Mouse (Mus musculus): ENCODE measurements around the gene Ofcc1. TPM values are rescaled to one million over a fixed set of nuclear protein-coding genes. Genes with fewer than 3 reads are reported as not detected.

Ofcc1 gene
- polyA plus RNA-seq, 1 experiment = not detected

GRCm38 (mm10) chr13:40025816-40026215 lies 335.4 kb downstream of the Ofcc1 start:
- TF ChIP-seq EP300 (IDR thresholded peaks at IDR 0.05; ENCODE audit: insufficient read depth, low read depth, low read length) = no peak
- TF ChIP-seq CTCF (IDR thresholded peaks at IDR 0.05; ENCODE audit: low read depth, low read length) = no peak
- no peak for TF ChIP-seq POLR2A (IDR thresholded peaks at IDR 0.05; ENCODE audit: insufficient read depth, low read length)
- no peaks in the 10 kb centered on the region for H3K36me3 ChIP-seq (ENCODE audit: control insufficient read depth, insufficient read depth, low read length, poor library complexity, severe bottlenecking)

GRCm38 (mm10) chr13:40023201-40023777 lies 338.0 kb downstream of the Ofcc1 start:
- H3K4me3 ChIP-seq (ENCODE audit: low read depth, low read length) = no peak overlapping the region
- no peak overlapping the region for H3K9ac ChIP-seq (ENCODE audit: low read depth, poor library complexity, severe bottlenecking)
- no peaks in the 10 kb centered on the region for H3K9me3 ChIP-seq (replicated peaks; ENCODE audit: control insufficient read depth, insufficient read depth, low read length, poor library complexity, severe bottlenecking)
- H3K27ac ChIP-seq (ENCODE audit: insufficient read depth, low read length) = no peak overlapping the region
- TF ChIP-seq CTCF (IDR thresholded peaks at IDR 0.05; ENCODE audit: low read depth, low read length) = no peak
- TF ChIP-seq POLR2A (IDR thresholded peaks at IDR 0.05; ENCODE audit: insufficient read depth, low read length) = no peak
- no peak for TF ChIP-seq EP300 (IDR thresholded peaks at IDR 0.05; ENCODE audit: insufficient read depth, low read depth, low read length)
- H3K36me3 ChIP-seq (ENCODE audit: control insufficient read depth, insufficient read depth, low read length, poor library complexity, severe bottlenecking) = no peaks in the 10 kb centered on the region
- no peaks in the 10 kb centered on the region for H3K4me1 ChIP-seq (ENCODE audit: control insufficient read depth, insufficient read depth, low read length)
- no peaks in the 10 kb centered on the region for H3K27me3 ChIP-seq (ENCODE audit: control insufficient read depth, insufficient read depth, low read length, poor library complexity, severe bottlenecking)

More at GRCm38 (mm10) chr13:40025816-40026215, 335.4 kb downstream of the Ofcc1 start:
- H3K4me3 ChIP-seq (ENCODE audit: low read depth, low read length) = no peak overlapping the region
- H3K27me3 ChIP-seq (ENCODE audit: control insufficient read depth, insufficient read depth, low read length, poor library complexity, severe bottlenecking) = no peaks in the 10 kb centered on the region
- H3K4me1 ChIP-seq (ENCODE audit: control insufficient read depth, insufficient read depth, low read length) = no peaks in the 10 kb centered on the region
- no peak overlapping the region for H3K27ac ChIP-seq (ENCODE audit: insufficient read depth, low read length)
- no peaks in the 10 kb centered on the region for H3K9me3 ChIP-seq (replicated peaks; ENCODE audit: control insufficient read depth, insufficient read depth, low read length, poor library complexity, severe bottlenecking)
- no peak overlapping the region for H3K9ac ChIP-seq (ENCODE audit: low read depth, poor library complexity, severe bottlenecking)

GRCm38 (mm10) chr13:40022609-40023008 lies 338.6 kb downstream of the Ofcc1 start:
- Histone ChIP-seq H3K27me3 (ENCODE audit: control insufficient read depth, insufficient read depth, low read length, poor library complexity, severe bottlenecking) (no peaks in the 10 kb centered on the region), H3K4me3 (ENCODE audit: low read depth, low read length) (no peak overlapping the region), H3K9me3 (replicated peaks; ENCODE audit: control insufficient read depth, insufficient read depth, low read length, poor library complexity, severe bottlenecking) (no peaks in the 10 kb centered on the region), H3K27ac (ENCODE audit: insufficient read depth, low read length) (no peak overlapping the region), H3K36me3 (ENCODE audit: control insufficient read depth, insufficient read depth, low read length, poor library complexity, severe bottlenecking) (no peaks in the 10 kb centered on the region), H3K9ac (ENCODE audit: low read depth, poor library complexity, severe bottlenecking) (no peak overlapping the region), H3K4me1 (ENCODE audit: control insufficient read depth, insufficient read depth, low read length) (no peaks in the 10 kb centered on the region)
- TF ChIP-seq POLR2A (IDR thresholded peaks at IDR 0.05; ENCODE audit: insufficient read depth, low read length) (no peak), CTCF (IDR thresholded peaks at IDR 0.05; ENCODE audit: low read depth, low read length) (no peak), EP300 (IDR thresholded peaks at IDR 0.05; ENCODE audit: insufficient read depth, low read depth, low read length) (no peak)

GRCm38 (mm10) chr13:40000236-40000635 lies 361.0 kb downstream of the Ofcc1 start:
- H3K27ac ChIP-seq (ENCODE audit: insufficient read depth, low read length) = no peak overlapping the region
- TF ChIP-seq EP300 (IDR thresholded peaks at IDR 0.05; ENCODE audit: insufficient read depth, low read depth, low read length) (no peak), POLR2A (IDR thresholded peaks at IDR 0.05; ENCODE audit: insufficient read depth, low read length) (no peak)

GRCm38 (mm10) chr13:39997901-39998300 lies 363.3 kb downstream of the Ofcc1 start:
- Histone ChIP-seq H3K36me3 (ENCODE audit: control insufficient read depth, insufficient read depth, low read length, poor library complexity, severe bottlenecking) (no peaks in the 10 kb centered on the region), H3K4me1 (ENCODE audit: control insufficient read depth, insufficient read depth, low read length) (no peaks in the 10 kb centered on the region), H3K27me3 (ENCODE audit: control insufficient read depth, insufficient read depth, low read length, poor library complexity, severe bottlenecking) (no peaks in the 10 kb centered on the region), H3K9ac (ENCODE audit: low read depth, poor library complexity, severe bottlenecking) (no peak overlapping the region), H3K27ac (ENCODE audit: insufficient read depth, low read length) (no peak overlapping the region), H3K9me3 (replicated peaks; ENCODE audit: control insufficient read depth, insufficient read depth, low read length, poor library complexity, severe bottlenecking) (no peaks in the 10 kb centered on the region), H3K4me3 (ENCODE audit: low read depth, low read length) (no peak overlapping the region)
- TF ChIP-seq POLR2A (IDR thresholded peaks at IDR 0.05; ENCODE audit: insufficient read depth, low read length) (no peak), CTCF (IDR thresholded peaks at IDR 0.05; ENCODE audit: low read depth, low read length) (no peak), EP300 (IDR thresholded peaks at IDR 0.05; ENCODE audit: insufficient read depth, low read depth, low read length) (no peak)

More at GRCm38 (mm10) chr13:40000236-40000635, 361.0 kb downstream of the Ofcc1 start:
- Histone ChIP-seq H3K9me3 (replicated peaks; ENCODE audit: control insufficient read depth, insufficient read depth, low read length, poor library complexity, severe bottlenecking) (no peaks in the 10 kb centered on the region), H3K9ac (ENCODE audit: low read depth, poor library complexity, severe bottlenecking) (no peak overlapping the region), H3K4me3 (ENCODE audit: low read depth, low read length) (no peak overlapping the region), H3K4me1 (ENCODE audit: control insufficient read depth, insufficient read depth, low read length) (no peaks in the 10 kb centered on the region), H3K36me3 (ENCODE audit: control insufficient read depth, insufficient read depth, low read length, poor library complexity, severe bottlenecking) (no peaks in the 10 kb centered on the region), H3K27me3 (ENCODE audit: control insufficient read depth, insufficient read depth, low read length, poor library complexity, severe bottlenecking) (no peaks in the 10 kb centered on the region)

GRCm38 (mm10) chr13:39979294-39980061 lies 381.8 kb downstream of the Ofcc1 start:
- Histone ChIP-seq H3K27me3 (ENCODE audit: control insufficient read depth, insufficient read depth, low read length, poor library complexity, severe bottlenecking) (no peaks in the 10 kb centered on the region), H3K9ac (ENCODE audit: low read depth, poor library complexity, severe bottlenecking) (no peak overlapping the region), H3K4me3 (ENCODE audit: low read depth, low read length) (no peak overlapping the region), H3K4me1 (ENCODE audit: control insufficient read depth, insufficient read depth, low read length) (no peaks in the 10 kb centered on the region), H3K36me3 (ENCODE audit: control insufficient read depth, insufficient read depth, low read length, poor library complexity, severe bottlenecking) (no peaks in the 10 kb centered on the region), H3K27ac (ENCODE audit: insufficient read depth, low read length) (no peak overlapping the region), H3K9me3 (replicated peaks; ENCODE audit: control insufficient read depth, insufficient read depth, low read length, poor library complexity, severe bottlenecking) (no peaks in the 10 kb centered on the region)
- TF ChIP-seq CTCF (IDR thresholded peaks at IDR 0.05; ENCODE audit: low read depth, low read length) = no peak
- TF ChIP-seq EP300 (IDR thresholded peaks at IDR 0.05; ENCODE audit: insufficient read depth, low read depth, low read length) = no peak
- TF ChIP-seq POLR2A (IDR thresholded peaks at IDR 0.05; ENCODE audit: insufficient read depth, low read length) = no peak
